Mouse (Mus musculus): ENCODE measurements around the gene 2410141K09Rik. TPM values are rescaled to one million over a fixed set of nuclear protein-coding genes. Genes with fewer than 3 reads are reported as not detected.
"Not testable (repeated sequence)": the region's sequence is repeated elsewhere in the genome, so short reads cannot be mapped to it uniquely, and the experiment has no call there.

The 2410141K09Rik gene
- polyA plus RNA-seq (2017; shearing (Covaris generic)) = not detected

DNA sequence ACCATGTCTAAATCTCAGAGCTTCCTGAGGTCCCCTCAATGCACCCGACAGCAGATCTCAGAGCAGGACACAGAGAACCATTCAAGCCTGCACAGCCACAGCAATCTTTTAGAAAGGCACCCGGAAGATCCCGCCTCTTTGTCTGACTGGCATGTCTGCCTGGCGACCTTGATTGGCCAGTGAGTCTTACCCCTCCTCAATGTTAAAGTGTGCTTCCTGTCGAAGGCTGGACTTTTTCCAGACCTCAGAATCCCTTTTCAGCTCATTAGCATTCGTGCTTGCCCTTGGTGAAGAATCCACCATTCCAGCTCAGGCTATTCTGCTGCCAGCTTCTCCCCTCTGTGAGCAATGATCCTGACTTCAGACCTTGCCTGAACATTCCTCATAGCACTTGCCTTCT, at the start of gene 2410141K09Rik:
Gene 2410141K09Rik, minus strand, starts transcription at position 101 of the 400 bp plus-strand sequence.
- ATAC-seq = not testable (repeated sequence)

GRCm38 (mm10) chr13:66426858-66427257, 14.1 kb downstream of the 2410141K09Rik start:
- not testable (repeated sequence) for ATAC-seq

DNA sequence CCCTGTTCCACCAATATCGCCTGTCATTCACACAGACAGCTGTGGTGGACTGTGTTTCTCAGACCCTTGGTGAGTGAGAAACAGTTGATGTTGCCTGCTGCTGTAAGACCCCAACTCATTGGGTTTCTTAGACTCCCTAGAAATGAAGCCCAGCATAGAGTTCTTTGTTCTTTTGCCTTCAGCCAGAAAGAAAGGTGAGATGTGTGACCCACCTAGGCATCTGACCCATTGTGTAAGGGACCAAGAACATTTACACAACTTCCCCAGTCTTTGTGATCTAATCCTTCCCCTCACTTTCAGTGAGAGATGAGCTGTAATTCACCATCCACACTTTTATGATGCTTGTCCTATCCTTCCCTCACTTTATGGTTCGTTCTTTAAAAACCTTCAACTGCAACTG, 26.0 kb downstream of the 2410141K09Rik start:
- not testable (repeated sequence) for ATAC-seq

Other genes with a start within 250 kb of the 2410141K09Rik start
- gene Gm10772, start 213.5 kb downstream of the 2410141K09Rik start, polyA plus RNA-seq (2017; shearing (Covaris generic)) = not detected

Measured in activated CD4-positive, CD25-positive, alpha-beta regulatory T cell, adult 4 months (primary cell).